Mouse (Mus musculus): ENCODE results near the gene C1qb.
A peak's percentile ranks its signal among the peaks of the same experiment; 100 is the strongest.

The C1qb gene

DNA sequence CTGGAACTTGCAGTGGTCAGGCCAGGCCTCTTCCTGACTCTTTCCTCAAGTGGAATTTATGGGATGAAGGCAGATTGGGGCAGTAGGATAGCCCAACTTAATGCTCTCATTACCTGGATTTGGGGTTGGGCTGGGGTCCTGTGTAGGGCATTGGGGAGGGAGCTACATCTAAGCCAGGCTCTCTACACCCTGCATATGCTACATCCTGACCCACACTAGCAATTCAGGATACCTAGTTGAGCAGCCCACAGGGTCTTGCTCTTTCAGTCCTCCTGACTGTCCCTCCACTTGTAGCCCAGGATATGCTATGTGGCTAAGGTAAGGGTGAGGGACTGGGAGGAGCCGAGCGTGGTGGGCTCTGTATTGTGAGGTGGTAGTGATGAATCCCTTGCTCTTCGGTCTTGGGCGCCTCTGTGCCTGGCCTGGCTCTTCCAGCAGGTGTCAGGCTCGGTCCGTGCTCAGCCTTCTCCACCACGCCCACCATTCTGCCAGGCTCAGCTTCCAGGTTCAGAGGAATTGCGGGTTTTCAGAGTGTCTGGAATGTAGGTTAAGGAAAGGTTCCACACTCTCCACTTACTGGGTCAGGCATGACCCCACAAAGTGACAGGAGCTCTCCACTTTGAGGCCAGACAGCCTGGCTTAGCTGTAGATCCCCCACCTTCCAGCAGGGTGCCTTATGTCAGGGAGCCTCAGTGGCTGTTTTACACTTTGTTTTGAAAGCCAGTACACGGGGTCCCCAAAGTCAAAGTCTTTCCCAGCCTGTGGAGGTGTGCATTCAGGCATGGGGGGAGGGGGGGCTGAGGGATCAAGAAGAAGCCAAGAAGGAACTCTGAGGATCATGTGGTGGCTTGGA lies 7.9 kb upstream of the C1qb start:
- DNase-seq, result peak; percentile 74

DNA sequence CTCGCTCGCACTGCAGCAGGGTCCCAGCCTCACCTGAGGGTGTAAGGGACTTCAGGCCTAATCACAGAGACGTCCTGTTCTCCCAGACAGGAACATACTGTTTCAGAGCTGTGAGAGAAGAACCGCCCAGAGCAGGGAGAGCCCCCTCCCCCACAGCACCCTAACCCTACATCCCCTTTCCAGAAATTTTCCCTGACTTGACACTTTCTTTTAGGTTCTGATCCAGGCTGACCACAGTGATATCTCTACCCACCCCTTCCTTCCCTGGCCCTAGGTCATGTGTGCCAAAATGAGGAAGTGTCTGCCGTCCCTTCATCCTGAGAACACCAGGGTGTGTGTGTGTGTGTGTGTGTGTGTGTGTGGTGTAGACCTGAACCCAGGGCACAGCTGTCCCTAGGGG lies 6.8 kb upstream of the C1qb start, which contains the start of gene C1qc:
Gene C1qc, minus strand, starts transcription at position 255 of the 400 bp plus-strand sequence.
- no peak for DNase-seq

DNA sequence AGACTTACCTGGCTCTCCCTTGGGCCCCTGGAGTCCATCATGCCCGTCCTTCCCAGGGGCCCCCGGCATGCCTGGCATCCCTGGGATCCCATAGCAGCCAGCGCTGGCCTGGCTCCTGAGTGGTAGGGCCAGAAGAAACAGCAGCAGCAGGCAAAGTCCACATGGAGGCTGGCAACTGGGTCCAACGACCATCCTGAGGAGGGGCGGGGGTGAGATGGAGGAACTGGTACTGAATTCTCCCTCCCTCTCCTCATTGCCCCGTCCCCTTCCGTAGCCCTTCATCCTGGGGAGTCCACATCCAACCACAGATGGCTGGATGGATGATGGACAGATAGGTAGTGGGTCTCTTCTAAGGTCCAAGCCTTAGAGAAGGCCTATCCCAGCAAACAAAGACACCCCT lies 6.4 kb upstream of the C1qb start:
- no peak for DNase-seq

DNA sequence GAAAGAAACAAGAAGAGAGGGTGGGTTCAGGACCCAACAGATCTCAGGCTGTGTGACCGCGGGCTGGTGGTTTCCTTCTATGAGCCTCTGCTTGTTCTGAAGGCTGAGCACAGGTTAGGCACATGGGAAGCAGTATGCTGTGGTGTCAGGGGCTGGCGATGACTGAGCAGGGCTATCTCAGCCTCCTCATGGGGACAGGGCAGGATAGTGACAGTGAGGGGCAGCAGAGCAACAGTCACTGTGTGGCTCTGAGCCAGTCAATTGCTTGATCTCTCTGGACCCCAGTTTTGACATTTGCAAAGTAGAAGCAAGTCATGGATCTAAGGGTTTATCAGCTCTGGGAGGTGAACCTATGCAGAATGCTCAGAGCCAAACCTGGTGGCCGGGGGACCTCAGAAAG lies 5.1 kb upstream of the C1qb start:
- DNase-seq, result no peak

DNA sequence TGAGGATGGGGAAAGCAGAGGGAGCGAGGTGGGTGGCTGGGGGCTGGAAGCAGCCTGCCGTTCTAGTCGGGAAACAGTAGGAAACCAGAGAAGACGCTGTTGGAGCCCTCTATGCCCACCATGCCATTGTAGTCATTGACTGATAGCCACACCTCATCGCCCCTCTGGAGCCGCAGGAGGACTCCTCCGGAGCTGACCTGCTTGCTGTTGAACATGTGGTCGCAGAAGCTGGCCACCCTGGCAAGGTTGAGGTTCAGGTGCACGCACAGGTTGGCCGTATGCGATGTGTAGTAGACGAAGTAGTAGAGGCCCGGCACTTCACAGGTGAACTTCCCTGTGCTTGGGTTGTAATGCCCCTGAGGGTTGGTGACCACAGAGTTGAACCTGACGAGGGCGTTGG lies 4.0 kb upstream of the C1qb start:
- no peak for DNase-seq

DNA sequence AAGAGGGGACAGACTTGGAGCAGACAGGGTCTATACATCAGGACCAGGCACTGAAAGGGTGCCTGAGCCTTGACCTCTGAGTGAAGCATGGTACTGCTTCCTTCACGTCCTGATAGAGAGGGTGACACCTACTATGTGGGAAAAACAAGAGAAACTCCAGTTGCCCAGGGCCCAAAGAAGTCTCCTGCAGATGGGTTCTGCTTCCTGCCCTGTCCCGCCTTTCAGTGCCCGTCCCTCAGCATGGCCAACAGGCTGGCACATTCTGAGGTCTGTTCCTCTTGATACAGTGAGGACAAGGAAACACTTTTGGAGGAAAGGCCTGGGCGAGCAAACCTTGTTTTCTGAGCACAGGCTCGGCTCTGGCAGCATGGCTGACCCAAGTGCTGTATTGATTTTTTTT lies 1.7 kb upstream of the C1qb start:
- no peak for DNase-seq

DNA sequence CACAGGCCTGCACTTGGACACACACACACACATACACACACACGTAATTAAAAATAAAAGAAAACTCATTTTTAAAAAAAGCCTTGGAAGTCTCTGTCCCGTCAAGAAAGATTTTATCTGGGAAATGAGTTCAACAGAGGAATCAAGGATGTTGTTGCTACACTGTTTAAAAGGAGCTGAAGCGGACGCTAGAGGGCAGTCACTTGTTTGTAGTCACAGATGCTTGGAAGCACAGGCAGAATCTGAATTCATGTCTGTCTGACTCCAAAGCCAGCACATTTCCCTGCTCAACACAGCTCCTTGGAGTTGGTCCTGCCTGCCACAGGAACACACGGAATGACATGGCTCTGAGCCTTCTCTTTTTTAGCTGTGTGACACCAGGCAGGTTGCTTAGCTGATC lies 7.4 kb downstream of the C1qb start:
- DNase-seq, result no peak

DNA sequence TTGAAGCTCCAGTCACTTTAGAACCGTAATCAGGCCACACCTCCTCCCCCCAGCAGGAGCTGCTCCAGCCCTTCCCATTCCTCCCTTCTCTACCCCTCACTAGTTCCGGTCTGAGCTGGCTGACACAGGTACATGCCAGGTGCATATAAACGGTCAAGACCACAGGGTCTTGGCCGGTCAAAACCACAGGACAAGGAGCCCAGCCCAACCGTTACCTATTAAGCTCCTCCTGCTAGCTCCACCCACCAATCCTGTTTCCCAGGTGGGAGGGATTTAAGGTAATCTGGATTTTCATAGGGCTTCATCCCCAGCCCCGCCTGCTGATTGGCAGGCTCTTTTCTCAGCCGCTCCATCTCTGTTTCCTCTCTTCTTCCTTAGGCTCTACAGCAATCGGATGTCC lies 7.8 kb downstream of the C1qb start:
- no peak for DNase-seq

DNA sequence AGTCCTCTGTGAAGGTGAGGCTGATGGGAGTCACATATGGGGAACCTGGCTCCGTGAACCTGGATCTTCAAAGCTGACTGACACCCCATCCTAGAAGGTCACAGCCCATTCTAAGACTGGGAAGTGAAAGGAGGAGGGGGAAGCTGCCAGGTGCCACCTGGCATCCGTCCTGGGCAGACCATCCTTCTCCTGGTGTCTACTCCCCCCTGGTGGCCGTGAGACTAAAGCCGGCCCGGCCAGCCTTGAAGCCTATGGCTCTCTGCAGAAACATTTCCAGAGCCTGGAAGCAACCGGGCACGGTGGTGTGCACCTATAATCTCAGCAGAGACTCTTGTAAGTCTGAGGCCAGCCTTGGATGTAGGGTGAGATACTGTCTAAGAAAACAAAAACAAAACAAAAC lies 9.0 kb downstream of the C1qb start:
- peak; percentile 80 for DNase-seq

DNA sequence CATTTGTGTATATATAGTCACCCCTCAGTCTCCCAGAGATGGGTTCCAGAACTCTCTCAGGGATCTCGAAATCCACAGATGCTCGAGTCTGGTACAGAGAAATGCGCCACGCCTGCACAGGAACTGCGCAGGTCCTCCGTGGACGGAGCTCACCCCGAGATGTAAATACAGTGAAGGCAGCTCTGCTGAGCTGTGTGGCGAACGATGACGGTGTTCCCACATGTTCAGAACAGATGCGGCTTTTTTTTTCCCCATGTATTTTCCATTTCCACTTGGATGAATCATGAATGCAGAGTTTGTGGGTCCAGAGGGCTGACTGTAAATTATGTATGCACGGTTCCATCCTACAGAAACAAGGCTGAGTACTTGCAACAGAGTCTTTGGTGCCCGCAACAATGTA lies 11.0 kb downstream of the C1qb start:
- DNase-seq, result no peak

DNA sequence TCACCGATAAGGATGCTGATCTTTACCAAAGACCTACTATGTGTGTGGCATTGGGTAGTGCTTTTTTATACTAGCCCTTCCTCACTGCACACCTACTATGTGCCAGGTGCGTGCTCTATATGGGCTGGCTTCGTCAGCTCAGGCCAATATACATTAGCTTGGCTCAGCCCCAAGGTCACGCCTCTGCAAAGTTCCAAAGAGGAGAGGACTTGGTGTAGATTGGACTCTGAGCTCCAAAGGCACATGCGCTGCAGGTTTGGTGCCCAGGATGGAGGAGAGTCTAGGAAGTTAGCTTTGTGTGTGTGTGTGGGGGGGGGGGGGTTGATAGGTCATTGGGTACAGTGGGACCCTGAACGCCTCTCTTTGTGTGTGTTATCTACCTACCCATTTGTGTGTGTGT lies 17.6 kb downstream of the C1qb start:
- DNase-seq, result no peak

DNA sequence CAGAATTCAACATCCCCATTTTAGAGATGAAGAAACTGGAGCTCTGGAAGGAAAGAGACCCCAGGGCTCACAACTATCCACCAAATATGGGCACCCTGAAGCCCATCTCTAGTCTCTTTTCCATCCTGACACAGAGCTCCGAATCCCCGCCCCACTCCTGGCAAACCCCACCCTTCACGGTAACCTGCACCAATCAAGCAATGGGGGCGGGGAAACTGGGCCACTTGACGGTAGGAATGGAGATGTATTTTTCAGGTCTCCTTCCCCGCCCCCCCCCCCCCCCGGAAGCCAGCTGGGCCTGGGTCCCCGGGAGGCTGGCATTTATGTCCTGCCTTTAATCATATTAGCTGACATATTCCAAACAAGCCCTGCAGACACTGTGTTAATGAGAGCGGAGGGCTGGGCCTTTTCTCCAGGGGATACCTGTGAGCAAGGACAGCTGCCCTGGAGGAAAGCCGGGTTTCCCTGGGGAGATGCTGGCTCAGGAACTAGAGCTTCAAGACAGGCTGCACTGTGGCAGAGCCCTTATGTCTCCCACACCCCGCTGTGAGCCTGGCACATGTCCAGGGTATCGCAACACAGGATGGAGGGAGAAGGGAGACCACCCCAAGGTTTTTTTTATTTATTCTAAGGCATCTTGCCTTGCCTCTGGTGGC lies 18.2 kb downstream of the C1qb start:
- peak; percentile 49 for DNase-seq

DNA sequence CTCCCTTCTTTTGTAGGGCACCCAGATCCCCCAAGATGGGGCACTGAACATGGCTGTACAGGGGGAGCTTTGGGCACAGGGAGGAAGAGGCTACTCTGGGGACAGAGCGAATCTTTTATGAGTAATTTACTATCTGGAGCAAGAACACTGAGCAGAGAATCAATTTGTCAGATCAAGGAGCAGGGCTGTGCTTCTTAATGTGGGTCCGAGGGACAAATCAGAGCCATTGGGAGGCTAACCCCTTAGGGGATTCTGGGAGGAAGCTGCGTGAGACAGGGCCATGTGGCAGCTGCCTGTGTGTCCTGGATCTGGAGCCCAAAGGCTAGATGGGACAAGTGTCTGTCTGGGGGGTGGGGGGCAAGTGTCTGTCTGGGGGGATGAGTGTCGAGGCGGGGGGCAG lies 20.5 kb downstream of the C1qb start:
- no peak for DNase-seq

DNA sequence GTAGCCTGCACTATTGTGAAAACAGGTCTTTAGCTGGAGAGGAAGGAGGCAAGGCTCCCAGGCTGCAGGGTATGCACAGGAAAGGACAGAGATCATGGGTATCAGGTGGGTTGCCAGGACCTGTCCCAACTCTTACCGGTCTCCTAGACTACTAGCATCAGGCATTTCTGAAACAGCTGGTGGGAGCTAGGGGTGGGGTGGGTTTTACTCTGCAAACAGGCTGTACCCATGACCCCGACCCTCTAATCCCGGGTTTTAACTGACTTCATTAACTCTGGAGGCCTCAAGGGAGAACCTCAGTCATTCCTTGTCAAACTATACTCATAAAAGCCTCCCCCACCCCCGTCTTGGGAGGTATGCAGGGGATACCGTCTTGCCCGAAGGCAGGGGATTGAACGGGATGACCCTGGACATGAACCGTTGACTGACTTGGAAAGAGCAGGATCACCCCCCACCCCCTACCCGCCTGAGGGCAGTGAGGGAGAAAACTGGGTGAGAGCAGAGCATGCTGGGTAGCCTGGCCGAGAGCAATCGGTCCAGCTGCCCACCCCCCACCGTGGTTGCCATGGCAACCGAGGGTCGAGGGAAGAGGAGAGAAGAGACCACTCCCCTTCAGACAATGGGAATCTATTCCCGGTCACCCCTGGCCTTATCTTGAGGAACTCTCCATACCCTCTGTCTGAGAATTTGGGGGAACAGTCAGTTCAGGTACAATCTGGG lies 21.1 kb downstream of the C1qb start:
- DNase-seq, result peak; percentile 53

DNA sequence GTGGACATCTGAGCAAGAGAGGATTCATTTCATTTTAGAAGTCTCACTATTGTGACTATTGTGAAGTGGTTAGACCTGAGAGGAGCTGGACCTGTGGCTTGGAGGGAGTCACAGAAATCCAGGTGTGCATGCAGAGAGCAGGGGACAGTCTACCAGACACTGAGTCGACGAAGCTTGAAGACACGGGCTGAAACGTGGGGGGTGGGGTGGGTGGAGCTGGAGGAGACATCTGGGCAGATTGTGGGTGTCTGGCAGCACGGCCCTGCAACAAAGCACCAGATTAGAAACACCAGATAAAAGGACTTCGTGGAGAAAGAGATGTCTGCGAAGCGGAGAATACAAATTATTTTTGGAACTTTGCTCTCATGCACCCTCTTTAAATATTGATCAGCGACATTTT lies 22.5 kb downstream of the C1qb start:
- DNase-seq, result no peak

DNA sequence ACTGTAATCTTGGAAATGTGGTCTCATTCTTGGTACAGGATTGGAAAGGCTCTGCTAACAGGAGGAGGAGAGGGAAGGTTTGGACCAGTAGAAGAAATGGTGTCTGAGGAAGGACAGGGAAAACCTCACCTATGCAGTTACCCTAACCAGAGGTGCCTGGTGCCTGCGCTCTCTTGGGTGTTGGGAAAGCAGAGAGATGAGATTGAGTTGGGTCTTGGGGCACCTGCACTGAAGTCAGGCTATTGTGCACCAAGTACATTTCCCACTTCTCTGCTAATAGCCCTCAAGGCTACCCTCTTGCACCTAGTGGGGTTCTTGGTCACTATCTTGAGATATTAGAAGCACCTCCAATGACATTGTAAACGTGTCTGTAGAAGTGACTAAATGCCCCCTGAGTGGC lies 23.6 kb downstream of the C1qb start:
- no peak for DNase-seq

DNA sequence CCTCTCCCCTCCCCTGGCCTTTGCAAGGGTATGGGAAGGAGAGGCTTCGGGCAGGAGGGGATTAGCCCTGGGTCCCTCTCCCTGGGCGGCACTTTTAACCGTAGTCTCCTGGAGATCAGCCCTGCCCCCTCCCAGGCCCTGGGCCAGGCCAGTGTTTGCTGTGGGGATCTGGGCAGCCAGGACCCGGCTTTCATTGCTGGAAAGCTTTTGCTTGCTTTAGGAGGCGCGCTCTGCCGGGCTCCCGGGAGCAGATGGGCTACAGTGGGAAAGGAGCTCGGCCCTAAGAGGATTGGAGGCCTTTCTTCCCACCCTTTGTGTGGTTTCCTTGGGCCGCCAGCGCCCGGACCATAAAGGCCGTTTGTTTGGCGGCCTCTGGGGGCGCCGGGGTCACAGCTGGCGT lies 24.2 kb downstream of the C1qb start:
- DNase-seq, result no peak

DNA sequence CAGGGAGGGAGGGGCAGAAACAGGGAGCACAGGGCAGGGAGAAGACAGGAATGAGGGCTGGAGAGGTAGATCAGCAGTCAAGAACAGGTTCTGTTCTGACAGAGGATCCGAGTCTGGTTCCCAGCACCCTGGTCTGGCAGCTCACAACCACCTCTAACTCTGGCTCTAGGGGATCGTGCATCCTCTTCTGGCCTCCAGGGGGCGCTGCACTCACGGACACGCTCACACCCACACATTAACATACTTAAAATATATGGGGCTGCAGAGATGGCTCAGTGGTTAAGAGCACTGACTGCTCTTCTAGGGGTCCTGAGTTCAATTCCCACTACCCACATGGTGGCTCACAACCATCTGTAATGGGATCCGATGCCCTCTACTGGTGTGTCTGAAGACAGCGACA lies 26.0 kb downstream of the C1qb start:
- no peak for DNase-seq

DNA sequence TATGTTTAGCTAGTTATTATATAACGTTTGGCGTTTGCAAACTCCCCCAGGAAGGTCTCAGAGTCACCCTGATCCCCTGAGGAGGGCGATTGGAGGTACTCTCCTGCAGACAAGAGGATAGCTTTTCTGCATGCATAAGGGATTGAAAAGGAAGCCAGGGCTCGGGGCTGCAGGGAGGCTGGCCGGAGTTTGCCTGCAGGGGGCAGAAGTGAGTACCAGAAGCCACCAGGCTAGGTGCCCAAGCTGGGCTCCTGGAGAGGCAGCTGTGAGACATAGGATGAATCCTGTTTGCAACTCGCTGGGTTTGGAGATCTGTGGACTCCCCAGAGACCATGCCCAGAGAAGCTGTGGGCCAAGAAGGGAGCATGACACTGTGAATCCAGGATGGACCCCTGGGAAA lies 30.9 kb downstream of the C1qb start:
- DNase-seq, result peak; percentile 55

DNA sequence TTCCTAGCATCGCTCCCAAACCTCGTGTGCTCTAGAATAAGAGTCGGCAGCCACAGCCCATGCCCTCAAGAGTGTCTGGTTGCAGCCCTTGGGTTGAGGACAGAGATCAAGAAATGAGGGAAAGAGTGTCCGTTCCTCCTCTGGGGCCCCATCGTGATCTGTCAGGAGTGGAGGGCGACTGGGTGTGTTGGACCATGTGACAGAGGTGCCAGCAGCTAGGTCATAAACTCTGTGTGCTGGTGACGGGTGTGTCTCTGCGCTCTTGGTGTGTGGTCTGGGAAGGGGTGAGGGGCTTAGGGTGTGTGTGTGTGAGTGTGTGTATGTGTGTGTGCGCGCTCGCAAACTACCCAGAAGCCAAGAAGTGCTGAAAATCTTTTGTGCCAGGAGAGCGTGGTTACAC lies 33.0 kb downstream of the C1qb start:
- DNase-seq, result no peak

DNA sequence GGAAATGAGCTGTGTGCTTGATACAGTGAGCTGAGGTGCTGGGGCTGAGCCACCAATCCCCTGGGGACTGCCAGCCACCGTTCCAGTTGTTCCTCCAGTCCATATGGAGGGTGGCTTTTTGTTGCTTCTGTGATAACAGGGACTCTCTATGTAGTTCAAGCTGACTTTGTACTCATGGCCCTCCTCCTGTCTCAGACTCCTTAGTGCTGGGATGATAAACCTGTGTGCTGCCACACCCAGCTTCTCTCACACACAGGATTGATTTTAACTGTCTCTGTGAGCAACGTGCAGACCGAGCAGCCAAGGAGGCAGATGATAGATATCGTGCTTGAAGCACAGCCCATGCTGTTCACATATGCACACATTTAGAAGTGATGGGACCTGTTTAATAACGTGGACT lies 33.9 kb downstream of the C1qb start:
- DNase-seq, result no peak

DNA sequence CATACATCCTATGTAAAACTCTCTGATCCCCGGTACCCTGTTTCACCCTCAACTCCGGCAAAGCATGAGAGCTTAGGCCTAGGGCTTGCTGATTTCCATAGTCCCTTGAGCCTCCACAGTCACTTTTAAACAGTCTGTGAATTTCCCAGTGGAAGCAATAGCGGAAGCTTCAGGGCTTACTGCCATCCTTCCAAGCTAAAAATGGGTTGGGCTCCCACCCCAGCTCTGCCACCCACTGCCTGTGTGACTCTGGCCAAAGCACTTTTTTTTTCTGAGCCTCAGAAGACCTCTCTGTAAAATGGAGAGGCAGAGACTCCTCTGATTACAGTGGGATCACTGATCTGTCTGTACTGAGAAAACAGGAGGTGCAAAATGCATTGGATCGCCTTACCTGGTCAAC lies 37.4 kb downstream of the C1qb start:
- DNase-seq, result no peak

DNA sequence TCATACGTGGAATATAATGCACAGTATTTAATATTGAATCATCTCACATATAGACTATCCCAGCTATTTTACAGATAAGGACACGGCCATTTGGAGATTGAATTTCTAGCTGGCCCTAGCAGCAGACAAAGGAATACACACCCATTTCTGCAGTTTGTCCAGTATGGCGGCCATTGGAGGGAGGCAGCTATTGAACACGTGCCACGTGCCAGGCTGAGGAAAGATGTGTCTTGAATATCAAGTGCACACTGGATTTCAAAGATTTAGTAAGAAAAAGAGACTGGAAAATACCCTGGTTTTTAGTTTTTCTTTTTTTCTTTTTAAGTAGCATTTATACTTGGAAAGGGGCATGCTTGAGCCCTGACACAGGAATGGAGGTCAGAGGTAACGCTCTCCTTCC lies 38.8 kb downstream of the C1qb start:
- no peak for DNase-seq

DNA sequence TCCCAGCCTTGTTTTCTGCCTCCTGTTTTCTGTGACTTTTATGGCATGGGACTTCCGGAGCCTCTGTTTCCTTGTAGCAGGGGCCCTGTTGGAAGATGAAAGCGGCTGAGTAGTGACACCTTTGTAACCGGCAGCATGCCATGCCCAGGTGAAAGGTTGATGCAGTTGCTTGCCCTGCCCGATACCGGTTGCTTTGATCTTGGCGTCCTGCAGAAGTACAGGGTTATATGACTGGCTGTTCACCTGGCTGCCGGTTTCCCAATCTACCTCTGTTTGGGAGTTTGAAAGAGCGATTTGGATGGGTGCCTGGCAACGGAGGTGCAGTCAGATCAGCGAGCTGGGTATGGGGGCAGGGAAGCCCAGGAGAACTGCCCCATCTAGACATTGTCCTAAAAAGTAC lies 43.2 kb downstream of the C1qb start:
- DNase-seq, result no peak

Data from right cerebral cortex, postnatal 4 days (tissue).